Mouse (Mus musculus): ENCODE measurements around the gene Crim1. TPM values are rescaled to one million over a fixed set of nuclear protein-coding genes. Genes with fewer than 3 reads are reported as not detected.

The Crim1 gene
- total RNA-seq, 1 experiment: 61.7 TPM

- peaks cover 0 to 5% of the 10 kb centered on the region in 2 experiments; a peak in 1 of 4 replicates for H3K4me1 ChIP-seq (ENCODE audit: control insufficient read depth in 2 of 2, insufficient read depth in 2 of 2, low read length in 2 of 2, poor library complexity in 1 of 2)
- H3K9me3 ChIP-seq (ENCODE audit: control insufficient read depth, insufficient read depth, low read depth, low read length): no peaks in the 10 kb centered on the region
- H3K9ac ChIP-seq (ENCODE audit: insufficient read depth, low read depth, low read length, poor library complexity, severe bottlenecking): no peak overlapping the region
- no peak for TF ChIP-seq ZC3H11A (IDR thresholded peaks at IDR 0.05; ENCODE audit: borderline replicate concordance, low read depth, low read length)
- TF ChIP-seq ZNF384 (IDR thresholded peaks at IDR 0.05; ENCODE audit: low read depth, low read length): no peak
- TF ChIP-seq MAFK (IDR thresholded peaks at IDR 0.05; ENCODE audit: insufficient read depth, low read depth, low read length): no peak
- TF ChIP-seq HCFC1 (IDR thresholded peaks at IDR 0.05; ENCODE audit: borderline replicate concordance, insufficient read depth, low read length): no peak
- TF ChIP-seq CHD2 (IDR thresholded peaks at IDR 0.05; ENCODE audit: low read depth, low read length): no peak
- no peak overlapping the region for H3K4me3 ChIP-seq (ENCODE audit: insufficient read depth in 1 of 2, low read depth in 1 of 2, low read length in 2 of 2, poor library complexity in 1 of 2, severe bottlenecking in 1 of 2)
- no peaks in the 10 kb centered on the region for H3K36me3 ChIP-seq (ENCODE audit: control insufficient read depth, insufficient read depth, low read length, poor library complexity, severe bottlenecking)
- in situ Hi-C loops (cut with MboI; ENCODE audit: low sequenced_read_pairs in 2 of 2, unreplicated experiment in 2 of 2): no loop called here
- DNase-seq (ENCODE audit: low read depth, low spot score): no peak
- no peak overlapping the region for H3K27ac ChIP-seq (ENCODE audit: insufficient read depth, low read depth, low read length, poor library complexity, severe bottlenecking)
These were observed 209.9 kb downstream of the Crim1 start for GRCm38 (mm10) chr17:78409900-78410299.

- Histone ChIP-seq H3K9me3 (ENCODE audit: control insufficient read depth, insufficient read depth, low read depth, low read length) (no peaks in the 10 kb centered on the region), H3K4me1 (ENCODE audit: control insufficient read depth in 2 of 2, insufficient read depth in 2 of 2, low read length in 2 of 2, poor library complexity in 1 of 2) (no peaks in the 10 kb centered on the region), H3K9ac (ENCODE audit: insufficient read depth, low read depth, low read length, poor library complexity, severe bottlenecking) (no peak overlapping the region), H3K27ac (ENCODE audit: insufficient read depth, low read depth, low read length, poor library complexity, severe bottlenecking) (no peak overlapping the region), H3K36me3 (ENCODE audit: control insufficient read depth, insufficient read depth, low read length, poor library complexity, severe bottlenecking) (no peaks in the 10 kb centered on the region), H3K4me3 (ENCODE audit: insufficient read depth in 1 of 2, low read depth in 1 of 2, low read length in 2 of 2, poor library complexity in 1 of 2, severe bottlenecking in 1 of 2) (no peak overlapping the region)
- in situ Hi-C loops (cut with MboI; ENCODE audit: low sequenced_read_pairs in 2 of 2, unreplicated experiment in 2 of 2): no loop called here
- no peak for TF ChIP-seq HCFC1 (IDR thresholded peaks at IDR 0.05; ENCODE audit: borderline replicate concordance, insufficient read depth, low read length)
- TF ChIP-seq ZC3H11A (IDR thresholded peaks at IDR 0.05; ENCODE audit: borderline replicate concordance, low read depth, low read length): no peak
- TF ChIP-seq CHD2 (IDR thresholded peaks at IDR 0.05; ENCODE audit: low read depth, low read length): no peak
- TF ChIP-seq ZNF384 (IDR thresholded peaks at IDR 0.05; ENCODE audit: low read depth, low read length): no peak
- TF ChIP-seq MAFK (IDR thresholded peaks at IDR 0.05; ENCODE audit: insufficient read depth, low read depth, low read length): no peak
- no peak for DNase-seq (ENCODE audit: low read depth, low spot score)
These were observed 215.2 kb downstream of the Crim1 start for GRCm38 (mm10) chr17:78415255-78415654.

GRCm38 (mm10) chr17:78417381-78418281, 217.6 kb downstream of the Crim1 start, which contains the start of gene Fez2:
TSS of gene Fez2 (minus strand) at chr17:78418152.
- Histone ChIP-seq H3K9me3 (ENCODE audit: control insufficient read depth, insufficient read depth, low read depth, low read length) (no peaks in the 10 kb centered on the region), H3K4me1 (ENCODE audit: control insufficient read depth in 2 of 2, insufficient read depth in 2 of 2, low read length in 2 of 2, poor library complexity in 1 of 2) (no peaks in the 10 kb centered on the region), H3K36me3 (ENCODE audit: control insufficient read depth, insufficient read depth, low read length, poor library complexity, severe bottlenecking) (no peaks in the 10 kb centered on the region), H3K27ac (ENCODE audit: insufficient read depth, low read depth, low read length, poor library complexity, severe bottlenecking) (peak within 1 kb of the TSS; percentile 85), H3K9ac (ENCODE audit: insufficient read depth, low read depth, low read length, poor library complexity, severe bottlenecking) (peak within 1 kb of the TSS; percentile 98), H3K4me3 (ENCODE audit: insufficient read depth in 1 of 2, low read depth in 1 of 2, low read length in 2 of 2, poor library complexity in 1 of 2, severe bottlenecking in 1 of 2) (peak within 1 kb of the TSS; percentile 98 to 99)
- DNase-seq (ENCODE audit: low read depth, low spot score): peak; percentile 68
- TF ChIP-seq MAFK (IDR thresholded peaks at IDR 0.05; ENCODE audit: insufficient read depth, low read depth, low read length) (no peak), ZC3H11A (IDR thresholded peaks at IDR 0.05; ENCODE audit: borderline replicate concordance, low read depth, low read length) (no peak), CHD2 (IDR thresholded peaks at IDR 0.05; ENCODE audit: low read depth, low read length) (no peak), HCFC1 (IDR thresholded peaks at IDR 0.05; ENCODE audit: borderline replicate concordance, insufficient read depth, low read length) (no peak), ZNF384 (IDR thresholded peaks at IDR 0.05; ENCODE audit: low read depth, low read length) (no peak)
- in situ Hi-C loops (cut with MboI; ENCODE audit: low sequenced_read_pairs in 2 of 2, unreplicated experiment in 2 of 2): no loop called here

GRCm38 (mm10) chr17:78419216-78419615, 219.2 kb downstream of the Crim1 start:
- no peak for TF ChIP-seq ZNF384 (IDR thresholded peaks at IDR 0.05; ENCODE audit: low read depth, low read length)
- no peak for TF ChIP-seq MAFK (IDR thresholded peaks at IDR 0.05; ENCODE audit: insufficient read depth, low read depth, low read length)
- no peak for TF ChIP-seq ZC3H11A (IDR thresholded peaks at IDR 0.05; ENCODE audit: borderline replicate concordance, low read depth, low read length)
- TF ChIP-seq CHD2 (IDR thresholded peaks at IDR 0.05; ENCODE audit: low read depth, low read length): no peak
- no peak for TF ChIP-seq HCFC1 (IDR thresholded peaks at IDR 0.05; ENCODE audit: borderline replicate concordance, insufficient read depth, low read length)
- in situ Hi-C loops (cut with MboI; ENCODE audit: low sequenced_read_pairs in 2 of 2, unreplicated experiment in 2 of 2): no loop called here
- no peak overlapping the region for H3K27ac ChIP-seq (ENCODE audit: insufficient read depth, low read depth, low read length, poor library complexity, severe bottlenecking)
- no peaks in the 10 kb centered on the region for H3K9me3 ChIP-seq (ENCODE audit: control insufficient read depth, insufficient read depth, low read depth, low read length)
- H3K36me3 ChIP-seq (ENCODE audit: control insufficient read depth, insufficient read depth, low read length, poor library complexity, severe bottlenecking): no peaks in the 10 kb centered on the region
- DNase-seq (ENCODE audit: low read depth, low spot score): no peak
- H3K4me1 ChIP-seq (ENCODE audit: control insufficient read depth in 2 of 2, insufficient read depth in 2 of 2, low read length in 2 of 2, poor library complexity in 1 of 2): 0 out of 4 replicates have a peak, but pooled peaks cover 0 to 1% of the 10 kb centered on the region in 2 experiments
- H3K4me3 ChIP-seq (ENCODE audit: insufficient read depth in 1 of 2, low read depth in 1 of 2, low read length in 2 of 2, poor library complexity in 1 of 2, severe bottlenecking in 1 of 2): no peak overlapping the region
- no peak overlapping the region for H3K9ac ChIP-seq (ENCODE audit: insufficient read depth, low read depth, low read length, poor library complexity, severe bottlenecking)
